Mouse (Mus musculus) adrenal gland, postnatal 14 days (tissue): ENCODE results near the gene Gtsf1. TPM values are rescaled to one million over a fixed set of nuclear protein-coding genes. Genes with fewer than 3 reads are reported as not detected.

Source experiments
- DNase-seq: peaks from one replicate; pipeline ENCODE4 v3.0.0; 2021; ENCODE audit warnings: mixed read lengths
- total RNA-seq: library from RNA; stranded (reverse); gene quantifications from 2 replicates; pipeline ENCODE4 v1.2.3, GENCODE M21; 2021

Gtsf1 gene
- total RNA-seq, 1 experiment from 2014 or later: not detected

DNA sequence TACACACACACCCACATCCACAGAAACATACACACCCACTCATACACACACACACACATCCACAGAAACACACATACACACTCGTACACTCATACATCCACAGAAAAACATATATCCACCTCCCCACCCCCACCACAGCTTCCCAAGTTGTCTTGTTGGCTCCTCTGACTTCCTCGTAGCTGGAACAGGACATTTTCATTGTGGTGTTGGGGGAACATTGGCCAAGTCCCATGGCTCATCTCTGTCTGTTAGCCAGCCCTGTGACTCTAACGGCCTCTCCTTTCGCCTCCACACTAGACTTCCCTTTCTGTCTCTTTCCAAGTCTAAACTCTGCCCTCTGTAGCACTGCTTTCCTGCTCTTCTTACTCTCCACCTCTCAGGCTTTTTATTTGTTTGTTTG is 72.5 kb downstream of the Gtsf1 start:
- DNase-seq: no peak

GRCm38 (mm10) chr15:103356130-103356529 is 74.1 kb downstream of the Gtsf1 start:
- DNase-seq: no peak

- DNase-seq: no peak
Observed at GRCm38 (mm10) chr15:103355420-103355819, 74.8 kb downstream of the Gtsf1 start.

- no peak for DNase-seq
Observed at GRCm38 (mm10) chr15:103354690-103355089, 75.6 kb downstream of the Gtsf1 start.

DNA sequence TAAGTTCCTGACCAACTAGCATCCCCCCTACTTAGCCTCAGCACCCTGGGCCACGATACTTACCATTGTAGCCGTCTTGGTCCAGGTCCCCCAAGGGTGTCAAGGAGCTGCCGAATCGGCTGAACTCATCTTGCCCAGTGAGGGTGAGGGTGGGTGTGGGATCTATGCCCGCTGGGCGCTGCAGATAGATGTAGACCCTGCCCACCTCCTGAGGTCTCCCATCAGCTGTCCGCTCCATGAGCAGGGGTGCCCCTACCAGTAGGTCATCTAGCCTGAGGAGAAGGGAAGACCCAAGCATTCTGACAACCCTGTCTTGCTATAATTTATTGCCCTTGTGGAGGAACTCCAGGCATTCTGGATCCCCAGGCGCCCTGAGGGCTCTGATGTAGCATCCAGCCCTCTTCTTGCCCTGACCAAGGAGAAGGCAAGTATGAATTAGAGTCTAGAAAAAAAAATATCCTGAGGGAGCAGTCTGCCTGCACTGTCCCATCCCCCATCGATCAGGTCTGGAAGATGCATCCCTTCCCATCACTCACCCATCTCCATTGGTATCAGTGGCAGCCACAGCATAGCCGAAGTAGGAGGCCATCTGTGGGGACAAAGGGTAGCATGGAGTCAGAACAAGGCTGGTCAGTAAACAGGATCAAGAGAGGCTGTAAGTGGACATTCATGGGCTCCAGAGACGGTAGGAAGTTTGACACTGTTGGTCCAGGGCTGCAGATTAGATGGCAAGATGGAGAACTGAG is 76.6 kb downstream of the Gtsf1 start:
- no peak for DNase-seq

GRCm38 (mm10) chr15:103352856-103353255 is 77.4 kb downstream of the Gtsf1 start:
- DNase-seq: peak; percentile 73

Other genes with a start within 250 kb of the Gtsf1 start
- 73.0 and 73.8 TPM in 2 replicates for gene Cbx5, start 190.7 kb downstream of the Gtsf1 start, total RNA-seq
- gene Hnrnpa1, start 190.0 kb downstream of the Gtsf1 start, total RNA-seq: 273 and 322 TPM in 2 replicates
- gene Nfe2, start 172.1 kb downstream of the Gtsf1 start, total RNA-seq: 1.0 and 4.7 TPM in 2 replicates
- gene Copz1, start 157.8 kb downstream of the Gtsf1 start, total RNA-seq: 118 and 125 TPM in 2 replicates
- gene Gpr84, start 119.9 kb downstream of the Gtsf1 start, total RNA-seq: not detected in 2 replicates
- gene Zfp385a, start 90.4 kb downstream of the Gtsf1 start, total RNA-seq: 18.7 and 19.9 TPM in 2 replicates
- 34.9 and 37.7 TPM in 2 replicates for gene Itga5, start 63.7 kb downstream of the Gtsf1 start, total RNA-seq
- gene Gtsf2, start 18.0 kb upstream of the Gtsf1 start, total RNA-seq: not detected in 2 replicates
- 3.7 and 12.1 TPM in 2 replicates for gene Nckap1l, start 23.3 kb upstream of the Gtsf1 start, total RNA-seq
- 5.2 and 8.1 TPM in 2 replicates for gene Pde1b, start 72.6 kb upstream of the Gtsf1 start, total RNA-seq
- gene Ppp1r1a, start 107.5 kb upstream of the Gtsf1 start, total RNA-seq: 18.7 and 19.3 TPM in 2 replicates
- 208 TPM in 1 of 2 replicates, not detected in the other for gene Glycam1, start 134.6 kb upstream of the Gtsf1 start, total RNA-seq